Mouse (Mus musculus) midbrain, embryonic 16.5 days (tissue): ENCODE data around the gene Pigq. TPM values are rescaled to one million over a fixed set of nuclear protein-coding genes. Genes with fewer than 3 reads are reported as not detected.

Experiments used
- ATAC-seq: fragments of 200-750 bp; cut with Nextera tagmentation; 2 replicates; pipeline ENCODE4 v1.8.0; 2017; ENCODE audit warnings: moderate TSS enrichment
- H3K27ac ChIP-seq: fragments of 300-500 bp; sonication (generic); 2 replicates; pipeline ENCODE4 v1.5.1; 2014; ENCODE audit warnings: mild to moderate bottlenecking, low read length, mixed read lengths
- H3K27me3 ChIP-seq: fragments of 300-500 bp; sonication (generic); 2 replicates; pipeline ENCODE4 v1.6.1; 2014; ENCODE audit warnings: low read depth, low read length, mixed read lengths; ENCODE audit not compliant: control insufficient read depth, insufficient read depth
- H3K36me3 ChIP-seq: fragments of 300-500 bp; sonication (generic); 2 replicates; pipeline ENCODE4 v1.6.1; 2014; ENCODE audit warnings: mild to moderate bottlenecking, low read length, moderate library complexity, mixed read lengths; ENCODE audit not compliant: control insufficient read depth, insufficient read depth
- H3K4me1 ChIP-seq: fragments of 300-500 bp; sonication (generic); 2 replicates; pipeline ENCODE4 v1.6.1; 2014; ENCODE audit warnings: mild to moderate bottlenecking, low read length, mixed read lengths; ENCODE audit not compliant: control insufficient read depth, insufficient read depth
- H3K4me2 ChIP-seq: fragments of 300-500 bp; sonication (generic); 2 replicates; pipeline ENCODE4 v1.6.1; 2014; ENCODE audit warnings: mild to moderate bottlenecking, low read length, mixed read lengths
- H3K4me3 ChIP-seq: fragments of 300-500 bp; sonication (generic); 2 replicates; pipeline ENCODE4 v1.5.1; 2014; ENCODE audit warnings: low read depth, mild to moderate bottlenecking, low read length, moderate library complexity, mixed read lengths
- H3K9ac ChIP-seq: fragments of 300-500 bp; sonication (generic); 2 replicates; pipeline ENCODE4 v1.6.1; 2014; ENCODE audit warnings: low read depth, low read length, mixed read lengths
- H3K9me3 ChIP-seq: fragments of 300-500 bp; sonication (generic); replicated peaks from 2 replicates; pipeline ENCODE4 v1.6.1; 2014; ENCODE audit warnings: mild to moderate bottlenecking, low read length, mixed read lengths; ENCODE audit not compliant: control insufficient read depth, poor library complexity, severe bottlenecking
- WGBS: fragments of 180-500 bp; shearing (Covaris S2); extraction: QIAGEN DNeasy Blood & Tissue Kit; methylation state at CpG from one replicate; pipeline ENCODE4 v1.1.7; 2014; 5-methylcytosine and 5-hydroxymethylcytosine counted together
- polyA plus RNA-seq: library from polyadenylated mRNA; unstranded; fragments of >200 nt; fragmentation: Nextera tagmentation; extraction: Ambion mirVana; gene quantifications from 2 replicates; pipeline ENCODE4 v1.2.1, GENCODE M21; 2015

Pigq gene
- polyA plus RNA-seq, 1 experiment from 2014 or later: 85.3 TPM

GRCm38 (mm10) chr17:25883824-25884223 lies 60.9 kb downstream of the Pigq start:
- H3K9me3 ChIP-seq: no peaks in the 10 kb centered on the region
- H3K4me1 ChIP-seq: peaks cover 5% of the 10 kb centered on the region; the same call in 1 of the 2 replicates
- WGBS: 91% methylated on average over 3 of the region's 3 CpGs
- H3K4me3 ChIP-seq: no peak overlapping the region
- ATAC-seq: no peak
- no peak overlapping the region for H3K27ac ChIP-seq
- H3K9ac ChIP-seq: no peak overlapping the region
- H3K36me3 ChIP-seq: peaks cover 7% of the 10 kb centered on the region
- H3K27me3 ChIP-seq: no peaks in the 10 kb centered on the region
- no peak overlapping the region for H3K4me2 ChIP-seq

- no peak overlapping the region for H3K4me3 ChIP-seq
- ATAC-seq: no peak
These were observed 61.5 kb downstream of the Pigq start for GRCm38 (mm10) chr17:25883268-25883667.

GRCm38 (mm10) chr17:25882306-25882705 lies 62.4 kb downstream of the Pigq start:
- peaks cover 19% of the 10 kb centered on the region for H3K36me3 ChIP-seq
- 38% methylated on average over 5 of the region's 5 CpGs for WGBS
- H3K27ac ChIP-seq: no peak overlapping the region
- no peak overlapping the region for H3K9ac ChIP-seq
- no peaks in the 10 kb centered on the region for H3K27me3 ChIP-seq
- ATAC-seq: no peak
- peaks cover 5% of the 10 kb centered on the region; the same call in 1 of the 2 replicates for H3K4me1 ChIP-seq
- H3K4me3 ChIP-seq: no peak overlapping the region
- H3K9me3 ChIP-seq: no peaks in the 10 kb centered on the region
- H3K4me2 ChIP-seq: no peak overlapping the region

More at GRCm38 (mm10) chr17:25883268-25883667, 61.5 kb downstream of the Pigq start:
- H3K27me3 ChIP-seq: no peaks in the 10 kb centered on the region
- no peak overlapping the region for H3K4me2 ChIP-seq
- peaks cover 11% of the 10 kb centered on the region for H3K36me3 ChIP-seq
- H3K9ac ChIP-seq: no peak overlapping the region
- H3K4me1 ChIP-seq: peaks cover 5% of the 10 kb centered on the region; the same call in 1 of the 2 replicates
- peak overlapping the region; percentile 30; the same call in 1 of the 2 replicates for H3K27ac ChIP-seq
- 70% methylated on average over 8 of the region's 8 CpGs for WGBS
- H3K9me3 ChIP-seq: no peaks in the 10 kb centered on the region

- Histone ChIP-seq H3K27me3 (no peaks in the 10 kb centered on the region), H3K27ac (peak overlapping the region; percentile 58; the same call in 1 of the 2 replicates), H3K4me3 (no peak overlapping the region), H3K9ac (peak overlapping the region; percentile 42; the same call in 1 of the 2 replicates), H3K9me3 (no peaks in the 10 kb centered on the region), H3K4me2 (no peak overlapping the region), H3K4me1 (peaks cover 10% of the 10 kb centered on the region), H3K36me3 (peaks cover 19% of the 10 kb centered on the region)
- WGBS: 23% methylated on average over 4 of the region's 4 CpGs
- ATAC-seq: no peak
These were observed 63.0 kb downstream of the Pigq start for GRCm38 (mm10) chr17:25881691-25882090.

- peak overlapping the region; percentile 58 for H3K27ac ChIP-seq
- H3K27me3 ChIP-seq: no peaks in the 10 kb centered on the region
- peaks cover 17% of the 10 kb centered on the region for H3K4me1 ChIP-seq
- 11% methylated on average over 5 of the region's 5 CpGs for whole genome bisulfite sequencing
- no peak for ATAC-seq
- peaks cover 19% of the 10 kb centered on the region for H3K36me3 ChIP-seq
- H3K9me3 ChIP-seq: no peaks in the 10 kb centered on the region
- peak overlapping the region; percentile 42; the same call in 1 of the 2 replicates for H3K9ac ChIP-seq
- H3K4me2 ChIP-seq: no peak overlapping the region
- H3K4me3 ChIP-seq: no peak overlapping the region
These were observed 63.7 kb downstream of the Pigq start for GRCm38 (mm10) chr17:25880913-25881641.

GRCm38 (mm10) chr17:25880196-25880910 lies 64.4 kb downstream of the Pigq start, which contains the start of gene Wfikkn1:
Gene Wfikkn1, minus strand, starts transcription at chr17:25880858.
- Histone ChIP-seq H3K27ac (peak within 1 kb of the TSS; percentile 58), H3K4me2 (no peak within 1 kb of the TSS), H3K9ac (peak within 1 kb of the TSS; percentile 42; the same call in 1 of the 2 replicates), H3K4me1 (peaks cover 19% of the 10 kb centered on the region), H3K27me3 (no peaks in the 10 kb centered on the region), H3K36me3 (peaks cover 19% of the 10 kb centered on the region), H3K4me3 (no peak within 1 kb of the TSS), H3K9me3 (no peaks in the 10 kb centered on the region)
- no peak for ATAC-seq
- WGBS: 24% methylated on average over 5 of the region's 5 CpGs

- Histone ChIP-seq H3K9ac (no peak overlapping the region), H3K4me3 (no peak overlapping the region), H3K9me3 (no peaks in the 10 kb centered on the region), H3K4me1 (peaks cover 19% of the 10 kb centered on the region), H3K27ac (no peak overlapping the region), H3K27me3 (no peaks in the 10 kb centered on the region), H3K4me2 (no peak overlapping the region), H3K36me3 (peaks cover 19% of the 10 kb centered on the region)
- ATAC-seq: no peak
- 61% methylated on average over 8 of the region's 8 CpGs for WGBS
These were observed 65.0 kb downstream of the Pigq start for GRCm38 (mm10) chr17:25879750-25880149.

- ATAC-seq: no peak
- no peak overlapping the region for H3K9ac ChIP-seq
- no peak overlapping the region for H3K4me2 ChIP-seq
- peaks cover 19% of the 10 kb centered on the region for H3K36me3 ChIP-seq
- no peak overlapping the region for H3K4me3 ChIP-seq
- H3K27ac ChIP-seq: no peak overlapping the region
- H3K4me1 ChIP-seq: peaks cover 19% of the 10 kb centered on the region
- H3K27me3 ChIP-seq: no peaks in the 10 kb centered on the region
- H3K9me3 ChIP-seq: no peaks in the 10 kb centered on the region
- WGBS: 42% methylated on average over 4 of the region's 4 CpGs
These were observed 65.5 kb downstream of the Pigq start for GRCm38 (mm10) chr17:25879261-25879660.
